Mouse (Mus musculus) cortical plate, adult 2 months (tissue): ENCODE data around the gene Gmfb. TPM values are rescaled to one million over a fixed set of nuclear protein-coding genes. Genes with fewer than 3 reads are reported as not detected.

Experiments used
- H3K27ac ChIP-seq: fragments of 200-500 bp; 2 replicates; pipeline ENCODE4 v1.5.1; 2012; ENCODE audit warnings: low read length, control low read depth, inconsistent platforms; ENCODE audit not compliant: insufficient read depth
- H3K4me1 ChIP-seq: fragments of 200-500 bp; 2 replicates; pipeline ENCODE4 v1.6.1; 2011; ENCODE audit warnings: low read length; ENCODE audit not compliant: control insufficient read depth, insufficient read depth
- H3K4me3 ChIP-seq: fragments of 200-500 bp; 2 replicates; pipeline ENCODE4 v1.5.1; 2011; ENCODE audit warnings: mild to moderate bottlenecking, low read length, control low read depth; ENCODE audit not compliant: insufficient read depth
- CTCF ChIP-seq: fragments of 200-500 bp; IDR thresholded peaks from 2 replicates; pipeline ENCODE4 v1.5.1; 2011; ENCODE audit warnings: mild to moderate bottlenecking, control low read depth, low read length; ENCODE audit not compliant: insufficient read depth; ENCODE audit errors: extremely low read depth
- POLR2A ChIP-seq: fragments of 200-500 bp; IDR thresholded peaks from 2 replicates; pipeline ENCODE4 v1.6.1; 2011; ENCODE audit warnings: mild to moderate bottlenecking, low read length, control low read depth; ENCODE audit not compliant: insufficient read depth; ENCODE audit errors: extremely low read depth
- polyA plus RNA-seq: library from polyadenylated mRNA; depleted of rRNA; stranded (reverse); fragments of >200 nt; gene quantifications from 2 replicates; pipeline ENCODE4 v1.2.3, GENCODE M21; 2012

The Gmfb gene
- polyA plus RNA-seq, 1 experiment = 83.9 TPM

DNA sequence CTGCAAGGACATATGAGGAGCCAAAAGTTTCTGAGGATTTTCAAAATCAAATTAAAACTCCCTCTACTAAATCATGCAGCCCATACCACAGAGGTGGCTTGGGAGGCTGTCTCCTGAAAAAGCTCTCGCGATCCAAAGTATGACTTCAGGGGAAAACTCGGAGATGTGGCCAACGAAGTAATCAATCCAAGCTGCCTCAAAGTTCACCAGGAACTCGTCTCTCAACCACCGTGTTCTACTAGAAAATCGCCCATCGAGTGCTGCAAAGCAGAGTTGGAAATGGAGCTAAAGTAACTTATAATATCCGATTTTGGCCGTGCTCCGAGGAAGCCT lies 34.6 kb downstream of the Gmfb start:
- no peak for TF ChIP-seq CTCF
- TF ChIP-seq POLR2A = no peak
- H3K4me1 ChIP-seq = peaks cover 3% of the 10 kb centered on the region; the same call in 1 of the 2 replicates
- no peak overlapping the region for H3K27ac ChIP-seq
- H3K4me3 ChIP-seq = peak overlapping the region; percentile 94

DNA sequence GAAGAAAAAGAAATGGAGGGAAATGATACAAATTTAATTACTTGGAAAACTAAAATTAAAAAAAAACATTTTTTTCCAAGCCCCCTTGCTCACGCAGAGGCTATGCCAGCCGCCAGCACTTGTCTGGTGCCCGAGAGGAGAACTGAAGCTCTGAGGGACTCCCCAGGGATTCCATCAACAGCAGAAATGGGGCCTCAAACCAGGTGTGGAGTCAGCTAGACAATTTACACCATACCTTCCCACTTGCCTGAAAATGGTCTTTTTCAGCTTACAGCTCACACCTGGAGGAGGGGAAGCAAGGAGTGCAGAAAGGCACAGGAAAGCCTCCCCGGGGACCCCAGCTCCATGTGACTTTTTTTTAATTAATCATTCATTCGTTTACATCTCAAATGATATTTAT lies 36.8 kb downstream of the Gmfb start:
- Histone ChIP-seq H3K4me1 (peaks cover 3% of the 10 kb centered on the region; the same call in 1 of the 2 replicates), H3K4me3 (no peak overlapping the region), H3K27ac (no peak overlapping the region)
- no peak for TF ChIP-seq CTCF
- TF ChIP-seq POLR2A = no peak

DNA sequence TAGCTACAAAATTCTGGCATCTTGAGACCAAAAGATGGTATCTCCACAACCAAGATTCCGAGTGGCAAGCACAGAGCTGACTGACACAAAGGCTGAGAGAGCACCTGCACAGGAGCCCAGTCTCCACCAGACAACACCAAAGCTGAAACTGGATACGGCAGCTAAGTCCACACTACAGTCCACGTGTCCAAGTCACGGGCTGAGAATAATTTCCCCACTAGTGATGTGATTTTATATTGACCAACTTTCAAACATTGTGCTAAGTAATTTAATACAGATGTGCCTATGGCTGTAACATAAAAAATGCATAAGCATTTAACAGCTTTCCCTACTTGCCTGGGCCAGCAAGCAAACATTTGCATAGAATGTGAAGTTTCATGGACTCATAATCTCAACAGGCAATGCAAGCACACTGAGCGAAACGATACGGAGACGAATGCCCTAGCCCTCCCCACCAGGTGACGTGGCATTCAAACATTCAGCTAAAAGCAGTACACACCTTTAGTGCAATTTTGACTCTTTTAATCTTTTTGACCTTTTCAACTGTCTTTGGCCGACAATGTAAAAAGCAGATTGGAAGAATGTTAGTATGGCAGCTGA lies 38.6 kb downstream of the Gmfb start:
- H3K4me1 ChIP-seq = peaks cover 3% of the 10 kb centered on the region; the same call in 1 of the 2 replicates
- no peak overlapping the region for H3K27ac ChIP-seq
- TF ChIP-seq CTCF (no peak), POLR2A (no peak)
- no peak overlapping the region for H3K4me3 ChIP-seq

DNA sequence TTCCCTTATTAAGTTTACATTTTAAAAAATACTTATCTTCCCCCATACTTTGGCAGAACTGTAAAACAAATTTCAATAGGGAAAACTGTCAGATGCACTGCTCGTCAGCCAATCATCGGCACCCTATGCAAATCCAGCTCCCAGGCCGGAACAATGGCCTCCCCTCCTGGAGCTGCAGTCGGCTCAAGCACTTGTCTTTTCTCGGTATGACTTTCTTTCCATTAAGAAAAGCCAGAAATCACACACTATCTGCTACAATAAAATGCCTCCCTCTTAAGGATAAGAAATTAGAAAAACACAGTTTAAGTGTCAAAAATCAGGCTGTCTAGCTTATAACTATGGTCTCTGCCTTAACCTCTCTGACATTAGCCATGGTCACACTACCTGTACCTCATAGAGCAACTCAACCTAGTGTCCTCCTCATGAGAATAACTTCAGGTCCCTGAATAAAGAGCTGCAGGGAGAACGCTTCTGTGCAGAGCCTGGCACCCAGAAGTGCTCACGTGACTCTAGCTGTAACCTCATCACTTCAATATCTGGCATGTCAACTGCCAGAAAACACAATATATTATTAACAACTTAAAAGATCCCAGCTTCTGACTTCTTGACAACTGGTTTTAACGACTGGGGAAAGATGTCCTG lies 39.7 kb downstream of the Gmfb start:
- TF ChIP-seq CTCF (no peak), POLR2A (no peak)
- H3K4me3 ChIP-seq = no peak overlapping the region

DNA sequence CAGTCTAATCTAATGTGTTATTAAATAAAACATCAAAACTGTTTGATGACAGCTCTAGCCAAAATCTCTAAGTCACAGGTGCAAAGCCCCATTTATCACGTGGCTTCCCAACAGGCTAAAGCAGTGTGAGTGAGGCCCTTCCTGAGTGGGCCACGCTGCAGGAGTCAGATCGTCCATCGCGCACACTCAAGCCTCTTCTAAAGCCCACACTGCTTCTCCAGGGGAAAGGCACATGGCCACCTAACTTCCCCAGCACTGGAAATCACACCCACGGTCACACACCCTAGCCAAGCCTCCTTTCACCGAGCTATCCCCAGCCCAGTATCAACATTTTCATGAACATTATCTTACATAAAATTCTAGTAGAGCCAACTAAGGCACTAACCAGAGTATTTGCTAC lies 41.0 kb downstream of the Gmfb start:
- no peak overlapping the region for H3K4me3 ChIP-seq
- TF ChIP-seq CTCF (no peak), POLR2A (no peak)
- no peaks in the 10 kb centered on the region; the same call in 1 of the 2 replicates for H3K4me1 ChIP-seq
- H3K27ac ChIP-seq = no peak overlapping the region

More for the DNA sequence above, 39.7 kb downstream of the Gmfb start:
- H3K4me1 ChIP-seq = peaks cover 3% of the 10 kb centered on the region; the same call in 1 of the 2 replicates
- H3K27ac ChIP-seq = no peak overlapping the region

DNA sequence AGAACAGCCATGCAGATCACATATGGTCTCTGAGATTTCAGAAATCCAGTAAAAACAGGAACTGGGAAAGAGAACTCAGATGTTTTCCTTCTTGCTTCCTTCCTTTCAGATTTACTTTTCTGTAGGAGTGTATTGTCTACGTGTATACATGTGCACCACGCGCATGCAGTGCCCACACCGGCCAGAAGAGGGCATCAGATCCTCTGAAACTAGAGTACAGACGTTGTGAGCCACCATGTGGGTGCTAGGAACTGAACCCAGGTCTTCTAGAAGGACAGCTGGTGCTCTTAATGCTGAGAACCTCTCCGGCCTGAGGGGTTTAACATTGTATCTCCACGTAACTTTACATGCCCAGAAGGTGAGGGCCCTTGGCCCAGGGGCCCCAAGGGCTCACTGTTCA lies 42.8 kb downstream of the Gmfb start:
- TF ChIP-seq CTCF = no peak
- no peak for TF ChIP-seq POLR2A
- Histone ChIP-seq H3K4me1 (no peaks in the 10 kb centered on the region; the same call in 1 of the 2 replicates), H3K27ac (no peak overlapping the region), H3K4me3 (no peak overlapping the region)

DNA sequence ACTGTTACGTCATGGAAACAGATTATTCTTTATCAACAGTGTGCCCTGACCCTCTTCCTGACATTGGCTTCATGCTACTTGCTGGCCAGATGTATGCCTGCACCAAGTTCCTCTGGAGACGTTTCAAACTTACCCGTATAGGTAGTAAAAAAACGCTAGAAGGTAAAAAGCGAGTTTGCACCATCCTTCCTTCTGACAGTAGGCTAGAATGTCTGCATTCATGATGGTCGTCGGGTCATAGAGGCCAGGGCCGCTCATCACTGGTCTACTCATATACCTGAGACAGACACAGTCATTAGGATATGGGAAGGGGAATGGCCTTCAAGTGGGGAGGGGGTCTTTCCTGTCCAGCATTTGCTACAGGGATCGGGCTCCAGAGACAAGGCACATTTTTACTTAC lies 43.3 kb downstream of the Gmfb start:
- H3K4me1 ChIP-seq = no peaks in the 10 kb centered on the region; the same call in 1 of the 2 replicates
- TF ChIP-seq POLR2A = no peak
- no peak for TF ChIP-seq CTCF
- H3K4me3 ChIP-seq = no peak overlapping the region
- H3K27ac ChIP-seq = no peak overlapping the region

DNA sequence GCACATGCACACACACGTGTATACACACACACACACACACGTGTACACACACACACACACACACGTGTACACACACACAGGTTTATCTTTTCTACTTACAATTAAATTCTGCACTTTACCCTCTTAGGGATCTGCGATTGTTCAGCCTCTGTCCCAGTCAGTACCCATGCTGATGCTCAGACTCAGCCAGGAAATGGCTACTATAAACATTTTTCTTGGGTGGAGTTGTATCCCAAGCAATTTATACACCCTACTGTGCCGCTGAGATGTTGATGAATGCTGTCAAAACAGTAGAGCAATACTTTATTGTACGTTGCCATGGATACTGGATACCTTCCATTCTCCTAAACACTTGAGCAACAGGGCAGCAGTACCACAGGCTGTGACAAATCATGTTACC lies 52.0 kb downstream of the Gmfb start:
- TF ChIP-seq POLR2A (no peak), CTCF (no peak)
- Histone ChIP-seq H3K4me1 (no peaks in the 10 kb centered on the region), H3K4me3 (no peak overlapping the region), H3K27ac (no peak overlapping the region)

DNA sequence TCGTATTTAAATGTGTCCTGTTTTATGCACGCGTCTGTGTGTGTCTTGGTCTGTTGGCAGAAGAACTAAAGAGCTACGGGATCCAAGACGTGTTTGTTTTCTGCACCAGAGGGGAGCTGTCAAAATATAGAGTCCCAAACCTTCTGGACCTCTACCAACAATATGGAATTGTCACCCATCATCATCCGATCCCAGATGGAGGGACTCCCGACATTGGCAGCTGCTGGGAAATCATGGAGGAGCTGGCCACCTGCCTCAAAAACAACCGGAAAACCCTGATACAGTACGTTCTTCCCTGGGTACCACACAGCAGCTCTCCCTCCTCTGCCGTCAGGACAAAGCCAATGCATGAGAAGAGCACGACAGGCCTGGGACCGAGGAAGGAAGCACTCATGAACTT lies 54.9 kb downstream of the Gmfb start:
- no peak overlapping the region for H3K27ac ChIP-seq
- H3K4me3 ChIP-seq = no peak overlapping the region
- TF ChIP-seq CTCF (no peak), POLR2A (no peak)
- no peaks in the 10 kb centered on the region for H3K4me1 ChIP-seq

DNA sequence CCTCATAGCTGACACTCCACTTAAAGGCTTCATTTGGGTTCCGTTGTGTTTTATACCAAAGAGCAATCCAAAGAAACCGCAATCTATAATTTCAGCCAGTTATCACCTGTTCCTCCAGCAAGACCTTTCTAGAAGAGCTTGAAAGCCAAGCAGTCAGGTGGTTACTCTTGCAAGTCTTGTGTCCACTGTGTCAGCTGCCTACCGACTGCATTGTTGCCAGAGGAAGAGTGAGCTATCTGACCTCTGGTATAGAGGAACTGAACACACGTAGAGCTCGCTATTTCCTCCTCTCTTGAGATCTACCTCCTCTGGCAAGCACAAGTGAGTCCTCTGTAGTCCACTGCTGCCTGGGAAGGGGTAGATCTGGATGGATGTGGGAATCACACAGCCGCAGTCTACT lies 60.9 kb downstream of the Gmfb start:
- peak overlapping the region; percentile 58; the same call in 1 of the 2 replicates for H3K4me3 ChIP-seq
- no peak overlapping the region for H3K27ac ChIP-seq
- no peak for TF ChIP-seq CTCF
- TF ChIP-seq POLR2A = no peak
- H3K4me1 ChIP-seq = no peaks in the 10 kb centered on the region
